Mouse (Mus musculus): ENCODE results near the gene Scamp3. TPM values are rescaled to one million over a fixed set of nuclear protein-coding genes. Genes with fewer than 3 reads are reported as not detected.

The Scamp3 gene
- polyA plus RNA-seq (2014; fragmentation: Illumina TruSeq; extraction: RNeasy Lipid Tissue Mini Kit (QIAGEN cat#74804); ENCODE audit: low read depth, low replicate concordance), result 9.4 TPM

DNA sequence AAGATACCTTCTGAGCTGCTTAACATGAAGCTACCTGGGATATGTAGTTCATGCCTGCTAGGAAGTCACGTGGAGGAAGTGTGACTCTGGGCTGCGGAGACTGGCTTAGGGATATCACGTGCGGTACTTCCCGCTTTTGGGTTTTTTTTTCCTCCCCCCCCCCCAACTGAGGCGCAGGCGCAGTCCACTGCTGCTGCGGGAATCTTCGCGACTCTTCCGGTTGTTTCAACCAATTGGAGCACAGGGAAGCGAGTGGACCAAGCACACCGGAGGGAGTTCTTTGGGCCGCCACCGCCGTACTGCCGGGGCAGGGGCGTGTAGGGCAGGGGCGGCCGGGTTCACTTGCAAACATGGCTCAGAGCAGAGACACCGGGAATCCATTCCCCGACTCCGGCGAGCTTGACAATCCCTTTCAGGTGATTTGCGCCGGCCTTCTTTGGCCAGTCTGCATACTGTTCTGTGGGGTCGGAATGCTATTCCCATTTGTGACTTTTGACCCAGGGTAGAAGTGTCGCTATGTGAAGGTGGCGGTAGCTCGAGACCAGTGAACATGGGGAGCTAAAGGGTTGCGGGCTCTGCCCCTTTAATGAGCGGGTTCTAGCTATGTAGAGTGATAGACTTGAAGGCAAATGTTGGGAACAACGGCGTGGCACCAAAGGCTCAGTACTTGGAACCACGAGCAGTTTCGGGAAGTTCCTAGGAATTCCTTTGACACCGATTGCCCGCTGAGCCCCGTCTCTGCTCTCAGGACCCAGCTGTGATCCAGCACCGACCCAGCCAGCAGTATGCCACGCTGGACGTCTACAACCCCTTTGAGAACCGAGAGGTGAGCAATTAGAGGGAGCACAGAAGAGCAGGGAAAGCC lies at the start of gene Scamp3:
Gene Scamp3, plus strand, starts transcription at position 232 of the 865 bp plus-strand sequence.

DNA sequence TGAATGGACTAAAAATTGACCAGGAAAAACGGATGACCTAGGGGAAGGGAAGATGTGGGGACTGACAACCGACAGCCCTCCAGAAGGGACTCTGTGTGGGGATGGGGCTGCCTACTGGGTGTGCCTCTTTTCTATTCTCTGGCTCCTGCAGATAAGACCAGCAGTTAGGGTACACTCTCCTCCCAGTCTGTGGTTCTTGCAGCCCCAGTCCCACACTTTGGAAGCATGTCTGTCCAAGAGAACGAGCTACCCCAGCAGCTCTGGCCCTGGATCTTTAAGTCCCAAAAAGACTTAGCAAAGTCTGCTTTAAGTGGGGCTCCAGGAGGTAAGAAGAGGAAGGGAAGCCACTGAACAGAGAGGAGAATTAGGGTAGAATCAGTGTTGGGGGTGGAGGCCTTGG lies 41.3 kb upstream of the Scamp3 start, which contains the start of gene Pklr:
Gene Pklr, plus strand, starts transcription at position 185 of the 400 bp plus-strand sequence.

DNA sequence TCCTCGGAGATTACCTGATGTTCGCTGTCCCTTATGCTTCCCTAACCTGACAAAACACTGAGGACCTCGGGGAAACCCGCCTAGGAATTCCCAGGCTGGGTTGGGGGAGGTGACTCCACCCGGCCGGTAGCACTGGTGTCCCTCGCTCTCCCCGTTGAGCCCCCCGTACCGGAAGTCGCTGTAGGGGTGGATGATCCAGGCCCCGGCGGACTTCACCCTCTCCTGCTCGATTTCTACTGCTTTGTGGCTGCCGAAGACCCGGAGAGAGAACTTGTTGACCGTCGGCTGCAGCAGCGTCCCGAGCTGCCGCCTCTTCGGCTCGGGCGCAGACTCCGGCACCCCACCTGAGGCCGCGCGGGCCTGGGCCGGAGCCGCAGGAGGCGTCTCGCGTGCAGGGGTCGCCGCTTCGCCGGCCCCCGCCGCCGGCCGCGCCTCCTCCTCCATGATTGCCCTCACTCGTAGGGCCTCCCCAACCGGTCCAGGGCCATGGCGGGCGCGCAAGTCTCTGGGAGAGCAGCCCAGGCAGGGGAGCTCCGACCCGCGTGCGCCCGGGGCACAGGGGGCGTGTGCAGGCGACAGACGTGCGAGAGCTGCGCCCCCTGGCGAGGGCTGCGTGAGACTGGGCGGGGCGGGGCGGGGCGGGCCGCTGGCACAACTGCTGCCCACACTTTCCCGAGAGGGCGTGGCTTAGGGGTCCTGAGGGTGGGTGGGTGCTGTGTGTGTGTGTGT lies 17.5 kb upstream of the Scamp3 start, which contains the start of gene Hcn3:
Gene Hcn3, minus strand, starts transcription at position 581 of the 729 bp plus-strand sequence.

DNA sequence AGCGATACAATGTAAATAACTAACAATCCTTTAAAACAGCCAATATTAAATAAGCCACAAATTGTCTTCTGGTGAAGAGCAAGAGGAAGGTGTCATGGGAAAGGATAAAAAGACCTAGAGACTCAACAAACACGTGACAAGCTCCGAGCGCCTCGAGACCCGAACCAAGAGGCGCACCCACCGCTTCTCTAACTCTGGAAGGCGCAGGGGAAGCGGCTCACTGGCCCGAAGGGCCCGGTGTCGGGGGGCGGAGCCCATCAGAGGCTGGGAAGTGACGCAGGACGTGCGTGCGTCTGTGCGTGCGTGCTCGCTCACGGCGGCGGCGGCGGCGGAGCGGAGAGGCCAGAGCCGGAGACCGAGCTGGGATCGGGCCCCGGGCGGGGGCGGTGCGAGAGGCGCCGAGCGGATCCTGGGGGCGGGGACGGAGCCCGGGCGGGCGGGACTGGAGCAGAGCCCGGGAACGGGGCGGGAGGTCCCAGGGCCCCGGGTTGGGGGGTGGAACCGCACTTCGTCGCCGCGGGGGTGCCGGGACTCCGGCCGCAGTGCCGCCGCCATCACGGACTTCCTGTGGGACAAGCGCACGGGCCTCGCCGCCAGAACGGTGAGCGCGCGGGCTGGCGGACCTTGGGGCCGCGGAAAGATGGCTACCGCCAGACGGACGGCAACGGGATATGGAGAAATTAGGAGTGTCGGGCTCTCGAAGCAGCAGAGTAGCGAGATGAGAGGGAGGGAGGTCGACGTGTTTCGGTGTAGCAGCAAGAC lies 12.6 kb upstream of the Scamp3 start, which contains the start of gene Clk2:
Gene Clk2, plus strand, starts transcription at position 290 of the 762 bp plus-strand sequence.

DNA sequence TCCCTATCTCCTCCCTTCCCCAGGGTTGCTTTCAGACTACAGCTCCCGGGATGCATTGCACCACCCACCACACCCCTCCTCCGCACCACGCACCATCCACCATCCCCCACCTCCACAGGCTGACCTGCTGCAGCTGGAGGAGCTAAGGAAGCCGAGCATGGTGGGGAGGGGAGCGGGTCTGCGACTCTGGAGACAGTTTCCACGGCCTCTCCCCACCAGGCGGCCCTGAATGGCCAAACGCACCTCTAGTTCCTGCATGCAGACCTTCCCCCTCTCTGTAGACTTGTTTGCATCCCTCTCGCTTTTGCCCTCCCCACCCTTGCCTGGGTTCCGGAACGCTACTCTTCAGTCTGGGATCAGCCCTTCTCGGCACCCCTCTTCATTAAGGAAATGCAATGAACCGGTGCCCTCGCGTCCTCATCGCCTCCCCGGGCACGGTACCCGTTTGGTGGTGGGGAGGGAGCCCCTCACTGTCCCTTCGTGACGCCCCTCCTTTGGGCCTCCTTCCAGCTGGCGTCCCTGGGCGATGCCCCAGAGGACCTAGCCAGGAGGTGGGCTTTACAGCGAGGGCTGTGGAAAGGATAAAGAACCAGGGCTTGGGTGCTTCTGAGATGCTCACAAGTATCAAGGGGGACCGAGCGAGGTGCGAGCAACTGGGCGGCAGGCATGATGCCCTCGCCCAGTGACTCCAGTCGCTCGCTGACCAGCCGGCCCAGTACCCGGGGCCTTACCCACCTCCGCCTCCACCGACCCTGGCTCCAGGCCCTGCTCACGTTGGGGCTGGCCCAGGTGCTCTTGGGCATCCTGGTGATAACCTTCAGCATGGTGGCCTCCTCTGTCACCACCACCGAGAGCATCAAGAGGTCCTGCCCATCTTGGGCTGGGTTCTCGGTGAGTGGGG lies 6.0 kb downstream of the Scamp3 start, which contains the start of gene Fam189b:
Gene Fam189b, plus strand, starts transcription at position 86 of the 901 bp plus-strand sequence.

DNA sequence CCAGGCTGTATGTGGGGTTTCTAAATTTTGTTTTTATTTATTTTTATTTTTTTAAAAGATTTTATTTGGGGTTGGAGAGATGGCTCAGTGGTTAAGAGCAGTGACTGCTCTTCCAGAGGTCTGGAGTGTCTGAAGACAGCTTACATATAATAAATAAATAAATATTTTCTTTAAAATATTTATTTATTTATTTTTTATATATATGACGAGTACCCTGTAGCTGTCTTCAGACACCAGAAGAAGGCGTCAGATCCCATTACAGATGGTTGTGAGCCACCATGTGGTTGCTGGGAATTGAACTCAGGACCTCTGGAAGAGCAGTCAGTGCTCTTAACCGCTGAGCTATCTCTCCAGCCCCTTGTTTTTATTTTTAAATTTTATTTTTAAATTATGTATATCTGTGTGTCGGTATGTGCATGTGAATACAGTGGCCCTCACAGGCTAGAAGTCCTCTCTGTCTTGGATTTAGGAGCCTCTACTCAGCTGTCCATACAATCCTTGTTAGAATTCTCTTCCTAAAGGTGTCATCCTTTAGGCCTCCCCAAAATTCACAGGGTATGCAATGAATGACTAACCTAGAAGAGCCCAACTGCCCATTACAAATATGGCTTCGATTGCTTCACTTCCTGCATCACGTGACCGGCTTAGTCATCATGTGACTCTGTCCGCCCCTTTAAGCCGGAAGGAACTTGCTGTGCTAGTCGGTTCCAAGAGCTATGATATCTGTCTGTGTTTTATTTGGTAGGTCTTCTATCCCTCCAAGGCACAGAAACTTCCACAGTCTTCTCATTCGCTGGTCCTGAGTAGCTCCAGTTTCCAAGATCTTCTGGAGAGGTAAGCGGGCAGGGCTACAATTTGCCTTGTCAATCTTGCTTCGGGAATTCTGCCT lies 25.2 kb downstream of the Scamp3 start, which contains the start of gene Gba:
Gene Gba, plus strand, starts transcription at position 676 of the 889 bp plus-strand sequence.

DNA sequence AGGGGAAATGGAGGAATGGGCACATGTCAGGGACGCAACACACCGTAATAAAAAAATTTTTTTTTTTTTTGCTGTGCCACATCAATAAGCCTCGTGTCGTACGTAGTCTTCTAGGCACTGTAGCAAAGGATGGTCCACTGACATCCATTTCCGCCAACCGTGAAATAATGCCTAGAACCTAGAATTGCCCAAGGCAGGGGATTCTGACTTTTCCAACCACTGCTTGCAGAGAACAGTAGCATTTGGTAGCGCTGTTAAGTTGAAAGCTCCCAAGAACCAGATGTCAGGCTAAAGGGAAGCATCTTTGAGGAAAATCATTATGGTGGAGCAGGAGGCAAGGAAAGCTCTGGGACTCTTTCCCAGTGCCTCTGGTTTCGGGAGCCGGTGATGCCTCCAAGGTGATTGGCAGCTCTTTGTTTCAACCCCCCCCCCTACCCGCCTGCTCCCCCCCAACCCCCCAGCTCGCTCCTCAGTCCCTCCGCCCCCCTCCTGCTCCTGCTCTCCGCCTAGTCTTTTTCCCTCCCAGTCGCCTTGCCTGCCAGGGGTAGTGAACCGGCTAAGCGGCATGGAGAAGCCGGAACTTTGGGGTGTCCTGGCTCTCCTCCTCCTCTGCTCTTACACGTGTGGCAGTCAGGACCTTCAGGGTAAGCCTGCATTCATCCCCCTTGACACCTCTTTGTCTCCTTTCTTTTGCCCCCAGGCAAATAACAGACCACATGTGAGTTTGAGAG lies 37.6 kb downstream of the Scamp3 start, which contains the start of gene Thbs3:
Gene Thbs3, plus strand, starts transcription at position 500 of the 731 bp plus-strand sequence.

DNA sequence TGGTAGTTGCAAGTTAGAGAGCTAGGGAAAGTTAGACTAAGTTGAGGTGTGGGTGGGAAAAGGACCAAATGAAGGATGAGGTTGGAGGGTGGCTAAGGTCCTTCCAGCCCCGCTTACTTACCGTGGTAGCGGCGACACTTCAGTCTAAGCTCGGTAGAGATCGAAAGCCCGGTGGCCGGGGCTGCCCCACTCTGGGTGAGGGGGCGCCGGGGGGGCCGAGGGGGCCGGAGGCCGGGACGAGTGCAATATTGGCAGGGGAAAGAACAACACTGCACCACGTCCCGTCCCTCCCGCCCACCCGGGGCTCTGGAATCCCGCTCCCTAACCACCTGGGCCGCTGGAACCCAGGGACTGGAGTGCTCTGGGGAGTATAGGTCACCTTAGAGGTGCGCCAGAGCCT lies 49.6 kb downstream of the Scamp3 start, which contains the start of gene Mtx1:
Gene Mtx1, minus strand, starts transcription at position 189 of the 400 bp plus-strand sequence.

DNA sequence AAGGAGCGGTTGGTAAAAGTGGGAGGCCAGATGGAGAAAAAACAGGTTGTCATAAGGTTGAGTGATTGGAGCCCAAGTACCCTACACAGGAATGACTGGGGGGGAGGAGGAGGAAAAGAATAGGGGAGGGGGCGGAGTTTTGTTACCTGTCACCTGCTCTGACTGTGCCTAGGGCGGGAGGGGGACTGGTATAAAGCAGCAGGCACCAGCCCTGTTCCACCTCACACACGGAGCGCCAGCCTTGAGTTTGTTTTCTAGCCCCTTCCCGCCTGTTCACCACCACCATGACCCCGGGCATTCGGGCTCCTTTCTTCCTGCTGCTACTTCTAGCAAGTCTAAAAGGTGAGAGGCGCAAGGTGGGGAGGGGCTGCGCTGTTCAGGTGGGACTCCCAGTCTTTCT lies 51.6 kb downstream of the Scamp3 start, which contains the start of gene Muc1:
Gene Muc1, plus strand, starts transcription at position 222 of the 400 bp plus-strand sequence.

Other genes with a start within 250 kb of the Scamp3 start
- 11.3 TPM for gene Ash1l, start 226.9 kb upstream of the Scamp3 start, polyA plus RNA-seq (2014; fragmentation: Illumina TruSeq; extraction: RNeasy Lipid Tissue Mini Kit (QIAGEN cat#74804); ENCODE audit: low read depth, low replicate concordance)
- 59.9 TPM for gene Dap3, start 226.3 kb upstream of the Scamp3 start, polyA plus RNA-seq (2014; fragmentation: Illumina TruSeq; extraction: RNeasy Lipid Tissue Mini Kit (QIAGEN cat#74804); ENCODE audit: low read depth, low replicate concordance)
- gene Rusc1, start 84.2 kb upstream of the Scamp3 start, polyA plus RNA-seq (2014; fragmentation: Illumina TruSeq; extraction: RNeasy Lipid Tissue Mini Kit (QIAGEN cat#74804); ENCODE audit: low read depth, low replicate concordance), result 1.8 TPM
- not detected for gene Gm43738, start 76.4 kb upstream of the Scamp3 start, polyA plus RNA-seq (2014; fragmentation: Illumina TruSeq; extraction: RNeasy Lipid Tissue Mini Kit (QIAGEN cat#74804); ENCODE audit: low read depth, low replicate concordance)
- 96.2 TPM for gene Fdps, start 75.5 kb upstream of the Scamp3 start, polyA plus RNA-seq (2014; fragmentation: Illumina TruSeq; extraction: RNeasy Lipid Tissue Mini Kit (QIAGEN cat#74804); ENCODE audit: low read depth, low replicate concordance)
- gene Pklr, start 41.3 kb upstream of the Scamp3 start, polyA plus RNA-seq (2014; fragmentation: Illumina TruSeq; extraction: RNeasy Lipid Tissue Mini Kit (QIAGEN cat#74804); ENCODE audit: low read depth, low replicate concordance), result 35.7 TPM
- not detected for gene Hcn3, start 17.3 kb upstream of the Scamp3 start, polyA plus RNA-seq (2014; fragmentation: Illumina TruSeq; extraction: RNeasy Lipid Tissue Mini Kit (QIAGEN cat#74804); ENCODE audit: low read depth, low replicate concordance)
- gene Clk2, start 12.7 kb upstream of the Scamp3 start, polyA plus RNA-seq (2014; fragmentation: Illumina TruSeq; extraction: RNeasy Lipid Tissue Mini Kit (QIAGEN cat#74804); ENCODE audit: low read depth, low replicate concordance), result 8.1 TPM
- not detected for gene Fam189b, start 5.7 kb downstream of the Scamp3 start, polyA plus RNA-seq (2014; fragmentation: Illumina TruSeq; extraction: RNeasy Lipid Tissue Mini Kit (QIAGEN cat#74804); ENCODE audit: low read depth, low replicate concordance)
- gene Gba, start 25.5 kb downstream of the Scamp3 start, polyA plus RNA-seq (2014; fragmentation: Illumina TruSeq; extraction: RNeasy Lipid Tissue Mini Kit (QIAGEN cat#74804); ENCODE audit: low read depth, low replicate concordance), result 10.3 TPM
- not detected for gene Thbs3, start 37.7 kb downstream of the Scamp3 start, polyA plus RNA-seq (2014; fragmentation: Illumina TruSeq; extraction: RNeasy Lipid Tissue Mini Kit (QIAGEN cat#74804); ENCODE audit: low read depth, low replicate concordance)
- gene Mtx1, start 49.6 kb downstream of the Scamp3 start, polyA plus RNA-seq (2014; fragmentation: Illumina TruSeq; extraction: RNeasy Lipid Tissue Mini Kit (QIAGEN cat#74804); ENCODE audit: low read depth, low replicate concordance), result 32.9 TPM
- gene Muc1, start 51.6 kb downstream of the Scamp3 start, polyA plus RNA-seq (2014; fragmentation: Illumina TruSeq; extraction: RNeasy Lipid Tissue Mini Kit (QIAGEN cat#74804); ENCODE audit: low read depth, low replicate concordance), result 0.87 TPM
- gene Krtcap2, start 68.5 kb downstream of the Scamp3 start, polyA plus RNA-seq (2014; fragmentation: Illumina TruSeq; extraction: RNeasy Lipid Tissue Mini Kit (QIAGEN cat#74804); ENCODE audit: low read depth, low replicate concordance), result 38.0 TPM
- not detected for gene Trim46, start 68.8 kb downstream of the Scamp3 start, polyA plus RNA-seq (2014; fragmentation: Illumina TruSeq; extraction: RNeasy Lipid Tissue Mini Kit (QIAGEN cat#74804); ENCODE audit: low read depth, low replicate concordance)
- not detected for gene Dpm3, start 81.9 kb downstream of the Scamp3 start, polyA plus RNA-seq (2014; fragmentation: Illumina TruSeq; extraction: RNeasy Lipid Tissue Mini Kit (QIAGEN cat#74804); ENCODE audit: low read depth, low replicate concordance)
- gene Slc50a1, start 93.1 kb downstream of the Scamp3 start, polyA plus RNA-seq (2014; fragmentation: Illumina TruSeq; extraction: RNeasy Lipid Tissue Mini Kit (QIAGEN cat#74804); ENCODE audit: low read depth, low replicate concordance), result 5.9 TPM
- gene Efna1, start 103.7 kb downstream of the Scamp3 start, polyA plus RNA-seq (2014; fragmentation: Illumina TruSeq; extraction: RNeasy Lipid Tissue Mini Kit (QIAGEN cat#74804); ENCODE audit: low read depth, low replicate concordance), result 11.2 TPM
- not detected for gene Efna3, start 145.5 kb downstream of the Scamp3 start, polyA plus RNA-seq (2014; fragmentation: Illumina TruSeq; extraction: RNeasy Lipid Tissue Mini Kit (QIAGEN cat#74804); ENCODE audit: low read depth, low replicate concordance)
- gene Efna4, start 160.6 kb downstream of the Scamp3 start, polyA plus RNA-seq (2014; fragmentation: Illumina TruSeq; extraction: RNeasy Lipid Tissue Mini Kit (QIAGEN cat#74804); ENCODE audit: low read depth, low replicate concordance), result not detected
- gene Adam15, start 172.5 kb downstream of the Scamp3 start, polyA plus RNA-seq (2014; fragmentation: Illumina TruSeq; extraction: RNeasy Lipid Tissue Mini Kit (QIAGEN cat#74804); ENCODE audit: low read depth, low replicate concordance), result 0.74 TPM
- not detected for gene Dcst2, start 184.5 kb downstream of the Scamp3 start, polyA plus RNA-seq (2014; fragmentation: Illumina TruSeq; extraction: RNeasy Lipid Tissue Mini Kit (QIAGEN cat#74804); ENCODE audit: low read depth, low replicate concordance)
- gene Dcst1, start 187.8 kb downstream of the Scamp3 start, polyA plus RNA-seq (2014; fragmentation: Illumina TruSeq; extraction: RNeasy Lipid Tissue Mini Kit (QIAGEN cat#74804); ENCODE audit: low read depth, low replicate concordance), result not detected
- 6.9 TPM for gene Zbtb7b, start 217.3 kb downstream of the Scamp3 start, polyA plus RNA-seq (2014; fragmentation: Illumina TruSeq; extraction: RNeasy Lipid Tissue Mini Kit (QIAGEN cat#74804); ENCODE audit: low read depth, low replicate concordance)
- gene Lenep, start 225.3 kb downstream of the Scamp3 start, polyA plus RNA-seq (2014; fragmentation: Illumina TruSeq; extraction: RNeasy Lipid Tissue Mini Kit (QIAGEN cat#74804); ENCODE audit: low read depth, low replicate concordance), result 1.6 TPM
- 3.2 TPM for gene Flad1, start 234.4 kb downstream of the Scamp3 start, polyA plus RNA-seq (2014; fragmentation: Illumina TruSeq; extraction: RNeasy Lipid Tissue Mini Kit (QIAGEN cat#74804); ENCODE audit: low read depth, low replicate concordance)
- gene Cks1b, start 240.9 kb downstream of the Scamp3 start, polyA plus RNA-seq (2014; fragmentation: Illumina TruSeq; extraction: RNeasy Lipid Tissue Mini Kit (QIAGEN cat#74804); ENCODE audit: low read depth, low replicate concordance), result 3.3 TPM
- gene Shc1, start 241.0 kb downstream of the Scamp3 start, polyA plus RNA-seq (2014; fragmentation: Illumina TruSeq; extraction: RNeasy Lipid Tissue Mini Kit (QIAGEN cat#74804); ENCODE audit: low read depth, low replicate concordance), result 21.4 TPM

All from liver, adult 10 weeks (tissue).